Mouse (Mus musculus) limb, embryonic 10.5 days (tissue): ENCODE measurements around the gene Gm3409. TPM values are rescaled to one million over a fixed set of nuclear protein-coding genes. Genes with fewer than 3 reads are reported as not detected.

ENCODE experiments used
- DNase-seq: peaks from one replicate; pipeline ENCODE4 v3.0.0-alpha.2; 2017; ENCODE audit warnings: low spot score
- H3K27ac ChIP-seq: fragments of 300-500 bp; sonication (generic); 2 replicates; pipeline ENCODE4 v1.5.1; 2016; ENCODE audit warnings: mild to moderate bottlenecking
- H3K27me3 ChIP-seq: fragments of 300-500 bp; sonication (generic); 2 replicates; pipeline ENCODE4 v1.6.1; 2016; ENCODE audit warnings: low read depth, mild to moderate bottlenecking; ENCODE audit not compliant: poor library complexity, severe bottlenecking
- H3K36me3 ChIP-seq: fragments of 300-500 bp; sonication (generic); 2 replicates; pipeline ENCODE4 v1.6.1; 2016; ENCODE audit warnings: mild to moderate bottlenecking, moderate library complexity
- H3K4me1 ChIP-seq: fragments of 300-500 bp; sonication (generic); 2 replicates; pipeline ENCODE4 v1.6.1; 2016
- H3K4me3 ChIP-seq: fragments of 300-500 bp; sonication (generic); 2 replicates; pipeline ENCODE4 v1.5.1; 2016; ENCODE audit warnings: mild to moderate bottlenecking, moderate library complexity
- H3K9me3 ChIP-seq: fragments of 300-500 bp; sonication (generic); replicated peaks from 2 replicates; pipeline ENCODE4 v1.6.1; 2016; ENCODE audit warnings: mild to moderate bottlenecking
- WGBS: fragments of 180-500 bp; shearing (Covaris S2); methylation state at CpG from one replicate; pipeline ENCODE4 v1.1.7; 2016; 5-methylcytosine and 5-hydroxymethylcytosine counted together
- polyA plus RNA-seq: library from polyadenylated mRNA; unstranded; fragments of >200 nt; fragmentation: Nextera tagmentation; extraction: Ambion mirVana; gene quantifications from 2 replicates; pipeline ENCODE4 v1.2.1, GENCODE M21; 2016

Gene Gm3409
- polyA plus RNA-seq, 1 experiment from 2014 or later = not detected

GRCm38 (mm10) chr5:146584156-146584477 is 46.7 kb downstream of the Gm3409 start:
- 15% methylated on average over 10 of the region's 10 CpGs for WGBS
- DNase-seq = no peak

GRCm38 (mm10) chr5:146584478-146585306 is 47.2 kb downstream of the Gm3409 start, which contains the start of gene Gpr12:
TSS of gene Gpr12 (minus strand) at chr5:146585239.
- Histone ChIP-seq H3K9me3 (no peaks in the 10 kb centered on the region), H3K27me3 (peaks cover 43% of the 10 kb centered on the region), H3K36me3 (no peaks in the 10 kb centered on the region), H3K4me3 (peak within 1 kb of the TSS; percentile 70), H3K4me1 (peaks cover 23% of the 10 kb centered on the region), H3K27ac (peak within 1 kb of the TSS; percentile 76)
- DNase-seq = peak; percentile 58
- under 1% methylated on average over 58 of the region's 64 CpGs for WGBS

More at GRCm38 (mm10) chr5:146584156-146584477, 46.7 kb downstream of the Gm3409 start:
- Histone ChIP-seq H3K36me3 (no peaks in the 10 kb centered on the region), H3K27me3 (peaks cover 43% of the 10 kb centered on the region), H3K27ac (no peak overlapping the region), H3K9me3 (no peaks in the 10 kb centered on the region), H3K4me1 (peaks cover 23% of the 10 kb centered on the region), H3K4me3 (peak overlapping the region; percentile 70)

- peaks cover 43% of the 10 kb centered on the region for H3K27me3 ChIP-seq
- H3K9me3 ChIP-seq = no peaks in the 10 kb centered on the region
- no peak overlapping the region for H3K27ac ChIP-seq
- WGBS = 2% methylated on average over 10 of the region's 10 CpGs
- H3K4me1 ChIP-seq = peaks cover 23% of the 10 kb centered on the region
- no peak for DNase-seq
- no peaks in the 10 kb centered on the region for H3K36me3 ChIP-seq
- peak overlapping the region; percentile 70 for H3K4me3 ChIP-seq
Observed at GRCm38 (mm10) chr5:146585307-146585651, 47.8 kb downstream of the Gm3409 start.

GRCm38 (mm10) chr5:146586357-146587070 is 49.1 kb downstream of the Gm3409 start:
- WGBS = 73% methylated on average over 8 of the region's 8 CpGs
- no peak overlapping the region for H3K27ac ChIP-seq
- H3K36me3 ChIP-seq = no peaks in the 10 kb centered on the region
- DNase-seq = no peak
- H3K27me3 ChIP-seq = peaks cover 43% of the 10 kb centered on the region
- H3K9me3 ChIP-seq = no peaks in the 10 kb centered on the region
- H3K4me1 ChIP-seq = peaks cover 28% of the 10 kb centered on the region
- no peak overlapping the region for H3K4me3 ChIP-seq

Other genes with a start within 250 kb of the Gm3409 start
- 4.1 and 4.8 TPM in 2 replicates for gene Wasf3, start 152.7 kb upstream of the Gm3409 start, polyA plus RNA-seq
- gene Gm6408, start 55.7 kb upstream of the Gm3409 start, polyA plus RNA-seq = not detected in 2 replicates
- gene Gm6370, start 46.3 kb upstream of the Gm3409 start, polyA plus RNA-seq = not detected in 2 replicates
- not detected in 2 replicates for gene 4930449I24Rik, start 35.2 kb upstream of the Gm3409 start, polyA plus RNA-seq
- gene Gm3402, start 23.5 kb upstream of the Gm3409 start, polyA plus RNA-seq = not detected in 2 replicates
- gene Gm3404, start 11.8 kb upstream of the Gm3409 start, polyA plus RNA-seq = not detected in 2 replicates
- gene Gm3415, start 18.5 kb downstream of the Gm3409 start, polyA plus RNA-seq = not detected in 2 replicates
- 0.69 and 0.80 TPM in 2 replicates for gene Gpr12, start 47.6 kb downstream of the Gm3409 start, polyA plus RNA-seq